Mouse (Mus musculus): ENCODE data around the gene Scnn1b.

Scnn1b gene

DNA sequence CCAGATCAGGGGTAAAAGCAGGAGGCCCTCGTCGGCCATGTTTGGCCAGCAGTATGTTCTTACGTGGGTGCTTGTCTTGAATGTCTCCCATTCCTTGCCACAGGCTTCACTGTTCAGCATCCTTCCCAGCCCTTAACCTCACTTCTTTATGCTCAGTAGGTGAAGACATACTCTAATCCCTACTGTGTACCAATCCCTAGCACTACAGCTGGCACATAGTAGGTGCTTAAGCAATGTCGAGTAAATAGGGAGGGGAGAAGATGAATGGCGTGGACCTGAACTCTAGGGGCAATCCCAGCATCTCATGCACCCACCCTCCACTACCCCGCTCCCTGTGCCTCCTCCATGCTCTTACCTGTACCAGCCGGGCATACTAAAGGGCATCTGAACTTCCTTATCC, 59.5 kb downstream of the Scnn1b start:
- no peak for DNase-seq

DNA sequence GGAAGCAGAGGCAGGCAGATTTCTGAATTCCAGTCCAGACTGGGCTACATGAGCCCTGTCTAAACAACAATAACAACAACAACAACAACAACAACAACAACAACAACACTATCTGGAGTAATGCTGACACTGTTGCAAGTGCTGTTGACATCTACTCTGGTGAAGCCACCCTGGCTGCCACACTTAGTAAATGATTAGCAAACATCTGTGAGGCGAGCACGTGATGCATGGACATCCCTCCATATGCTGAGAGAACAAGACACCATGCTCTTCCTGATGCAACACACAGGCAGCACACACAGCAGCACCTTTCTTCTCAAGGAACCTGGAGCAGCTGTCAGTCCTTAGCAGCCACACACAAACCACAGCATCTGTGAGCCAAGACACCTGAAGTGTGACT, 63.0 kb downstream of the Scnn1b start:
- no peak for DNase-seq

DNA sequence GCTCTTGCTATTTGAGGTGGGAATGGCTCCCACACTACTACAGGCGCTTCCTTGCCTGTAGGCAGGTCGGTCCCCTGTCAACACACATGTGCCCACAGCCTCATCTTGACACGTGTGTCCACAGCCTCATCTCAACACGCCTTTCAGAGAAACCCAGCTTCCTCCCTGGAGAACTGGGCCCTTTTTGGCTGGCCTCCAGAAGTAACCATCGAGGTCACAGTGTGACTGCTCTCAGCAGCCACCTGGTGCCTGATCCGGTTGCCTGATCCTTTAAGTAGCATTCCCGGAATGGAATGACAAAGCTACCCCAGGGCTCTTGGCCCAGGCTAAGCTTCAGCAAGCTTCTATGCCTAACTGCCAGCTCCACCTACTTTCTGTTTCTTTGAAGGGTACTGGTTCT, 66.4 kb downstream of the Scnn1b start:
- DNase-seq = peak; percentile 68 to 71

DNA sequence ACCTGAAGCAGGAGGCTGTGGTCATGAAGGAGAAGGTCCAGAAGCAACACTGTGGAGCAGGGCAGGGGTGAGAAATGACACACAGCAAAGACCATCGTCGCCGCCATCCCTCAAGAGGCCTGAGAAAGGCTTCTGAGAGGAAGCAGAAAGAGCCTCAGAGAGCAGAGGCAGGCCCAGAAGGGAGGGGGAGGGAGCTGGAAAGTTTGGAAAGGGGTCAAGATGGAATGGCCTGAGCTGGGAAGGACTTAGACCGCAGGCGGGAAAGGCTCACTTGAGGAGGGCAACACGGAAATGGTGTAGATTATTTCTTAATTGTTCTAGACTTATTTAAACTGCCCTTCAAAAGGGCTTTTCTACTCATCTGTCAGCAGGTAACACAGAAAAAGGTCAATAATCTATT, 68.8 kb downstream of the Scnn1b start:
- DNase-seq = no peak

DNA sequence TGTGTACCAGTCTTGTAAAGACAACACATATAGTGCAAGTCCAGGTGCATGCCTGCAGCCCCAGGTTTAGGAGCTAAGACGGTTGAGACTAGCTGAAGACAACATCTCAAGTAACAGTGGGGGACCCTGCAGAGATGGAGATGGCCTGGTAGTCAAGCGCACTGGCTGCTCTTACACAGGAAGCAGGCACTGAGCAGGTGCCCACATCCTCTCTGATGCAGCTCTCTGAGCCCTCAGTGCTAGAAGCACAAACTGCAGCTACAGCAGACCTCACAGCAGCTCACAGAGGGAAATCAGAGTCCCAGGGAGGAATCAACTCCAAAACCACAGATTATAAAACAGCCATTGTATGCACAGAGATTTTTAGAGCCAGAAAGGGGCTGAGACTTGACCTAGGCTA, 69.5 kb downstream of the Scnn1b start:
- no peak for DNase-seq

DNA sequence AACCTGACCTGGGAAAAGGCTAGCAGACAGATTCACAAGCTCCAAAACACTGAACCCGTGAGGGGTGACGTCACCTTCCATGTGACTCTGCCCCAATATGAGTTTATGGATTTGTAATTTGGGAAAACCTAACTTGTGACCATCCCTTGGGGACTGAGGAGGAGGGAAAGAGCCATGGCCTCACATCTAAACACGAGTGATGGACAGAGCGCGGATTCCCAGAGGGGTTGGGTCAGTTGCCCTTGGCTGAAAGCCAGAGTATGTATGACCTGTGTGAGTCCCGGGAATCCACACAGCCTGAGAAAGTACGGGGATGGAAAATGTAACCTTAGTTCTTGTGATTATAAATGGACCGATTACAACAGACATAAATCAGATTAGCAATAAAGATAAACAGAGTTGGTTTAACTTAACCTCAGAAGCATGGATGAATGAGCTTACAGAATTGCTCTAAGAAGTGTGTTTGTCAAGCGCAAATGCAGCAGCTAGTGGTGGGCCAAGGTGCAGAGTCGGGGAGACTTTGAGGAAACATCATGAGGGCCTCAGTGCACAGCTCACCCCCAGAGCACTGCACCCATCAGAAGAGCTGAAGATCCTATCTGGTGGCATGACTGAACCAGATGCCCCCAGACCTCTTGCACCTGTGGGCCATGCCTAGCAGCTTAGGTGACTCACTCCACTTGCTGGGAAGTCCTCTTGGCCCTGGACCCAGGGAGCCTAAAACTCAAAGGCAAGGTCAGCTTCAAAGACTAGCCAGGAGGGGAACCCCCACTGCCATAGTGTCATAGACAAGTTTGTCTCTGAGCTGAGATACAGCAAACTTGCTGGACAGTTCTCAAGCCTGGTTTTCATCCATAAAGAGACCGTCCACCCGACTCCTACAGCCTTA, 71.3 kb downstream of the Scnn1b start:
- DNase-seq = no peak

DNA sequence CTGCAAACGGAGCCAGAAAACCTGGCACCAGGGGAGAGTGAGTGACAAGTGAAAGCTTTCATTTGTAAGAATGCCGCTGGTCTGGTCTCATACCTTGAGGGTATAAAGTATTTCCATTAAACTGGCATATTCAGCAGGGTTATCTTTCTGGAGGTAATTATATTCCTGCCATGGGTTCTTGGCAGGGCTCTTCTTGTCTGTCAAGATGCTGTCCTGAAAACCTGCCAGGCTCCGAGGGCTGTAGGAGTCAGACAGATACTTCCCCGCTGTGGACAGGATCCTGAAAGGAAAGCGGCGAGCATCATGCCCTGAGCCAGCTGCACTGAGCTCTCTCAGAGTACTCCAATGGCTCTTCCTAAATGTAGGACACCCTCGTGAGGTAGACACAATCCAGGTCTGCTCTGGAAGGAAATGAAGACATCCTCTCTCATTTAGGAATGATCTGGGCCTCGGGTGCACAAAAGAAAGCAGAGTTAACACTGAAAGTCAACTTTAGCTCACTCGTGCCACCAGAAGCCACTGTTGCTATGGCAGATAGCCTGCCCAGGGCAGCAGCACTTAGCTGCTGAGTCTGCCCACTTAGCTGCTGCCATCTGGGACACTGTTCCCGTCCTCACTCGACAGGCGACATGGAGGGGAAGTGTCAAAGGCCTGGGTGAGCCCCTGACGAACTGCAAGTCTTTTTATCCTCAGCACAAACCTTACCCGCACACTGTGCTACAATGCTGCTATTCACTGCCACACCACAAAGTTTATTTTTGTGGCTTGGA, 72.2 kb downstream of the Scnn1b start:
- peak; percentile 92 for DNase-seq

DNA sequence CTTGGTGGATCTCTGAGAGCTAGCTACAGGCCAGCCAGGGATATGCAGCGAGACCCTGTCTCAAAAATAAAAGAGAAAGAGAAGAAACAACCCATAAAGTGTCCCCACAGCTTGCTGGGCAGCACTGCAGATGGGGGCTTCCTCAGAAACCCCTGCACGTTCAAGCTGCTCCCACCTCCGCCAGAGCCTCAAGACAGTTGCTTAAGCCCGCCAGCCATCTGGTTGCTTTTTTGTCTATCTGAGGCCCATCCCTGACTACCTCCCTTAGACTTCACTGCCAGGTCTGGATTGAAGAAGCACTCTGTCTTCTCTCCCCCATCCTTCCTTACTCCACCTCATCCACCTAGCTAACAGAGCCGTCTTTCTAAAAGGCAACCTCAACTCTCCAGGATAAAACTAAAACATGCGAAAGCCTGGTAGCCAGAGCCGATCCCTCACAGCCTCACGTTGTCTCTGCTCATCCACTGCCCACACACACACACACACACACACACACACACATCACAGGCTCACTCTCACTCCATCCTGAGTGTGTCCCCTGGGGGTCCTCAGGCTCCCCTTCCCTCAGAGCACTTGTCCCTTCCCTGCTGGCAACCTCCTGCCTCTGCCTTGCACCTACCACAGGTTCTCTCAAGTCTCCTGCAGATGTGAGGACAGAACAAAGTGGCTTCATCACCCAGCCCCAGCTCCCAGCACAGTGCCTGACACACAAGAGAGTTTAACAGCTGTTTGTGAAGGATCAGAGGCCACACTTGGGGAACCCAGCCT, 73.5 kb downstream of the Scnn1b start:
- DNase-seq = peak in 1 of 2 experiments; percentile 40

DNA sequence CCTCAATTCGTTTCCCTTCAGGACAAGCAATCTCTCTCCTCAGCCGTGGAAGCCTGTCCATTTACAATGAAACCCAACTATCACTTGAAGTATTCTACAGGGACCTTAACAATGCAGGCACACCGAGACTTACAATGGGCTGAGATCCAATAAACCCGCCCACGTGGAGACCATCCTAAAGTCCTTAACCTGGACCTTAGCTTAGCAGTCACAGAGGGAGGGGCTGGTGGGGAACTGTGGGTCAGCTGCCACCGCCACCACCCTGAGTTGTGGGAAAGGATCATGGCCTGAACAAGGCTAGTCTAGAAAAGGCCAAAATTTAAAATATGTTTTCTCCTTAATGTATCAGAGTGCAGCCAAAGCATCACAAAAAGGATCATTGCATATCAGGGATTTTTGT, 74.4 kb downstream of the Scnn1b start:
- peak in 1 of 2 experiments; percentile 33 for DNase-seq

DNA sequence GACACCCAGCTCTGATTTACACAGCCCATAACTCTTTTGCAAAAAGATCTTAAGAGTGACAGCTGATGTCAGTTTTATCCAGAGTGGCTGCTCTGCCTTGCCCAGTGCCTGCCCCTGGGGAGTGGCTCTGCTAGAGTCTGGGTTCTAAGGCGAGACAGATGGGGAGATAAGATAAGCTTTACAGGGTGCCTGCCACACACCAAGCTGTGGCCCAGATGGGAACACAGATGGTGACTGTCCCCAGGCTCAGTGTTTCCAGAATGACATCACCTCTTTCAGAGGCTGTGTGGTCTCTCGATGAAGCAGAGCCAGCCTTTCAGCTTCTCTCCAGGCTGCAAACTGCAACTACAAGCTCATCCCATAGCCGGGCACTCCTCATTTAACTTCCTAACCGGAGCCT, 74.9 kb downstream of the Scnn1b start:
- peak; percentile 78 to 86 for DNase-seq

DNA sequence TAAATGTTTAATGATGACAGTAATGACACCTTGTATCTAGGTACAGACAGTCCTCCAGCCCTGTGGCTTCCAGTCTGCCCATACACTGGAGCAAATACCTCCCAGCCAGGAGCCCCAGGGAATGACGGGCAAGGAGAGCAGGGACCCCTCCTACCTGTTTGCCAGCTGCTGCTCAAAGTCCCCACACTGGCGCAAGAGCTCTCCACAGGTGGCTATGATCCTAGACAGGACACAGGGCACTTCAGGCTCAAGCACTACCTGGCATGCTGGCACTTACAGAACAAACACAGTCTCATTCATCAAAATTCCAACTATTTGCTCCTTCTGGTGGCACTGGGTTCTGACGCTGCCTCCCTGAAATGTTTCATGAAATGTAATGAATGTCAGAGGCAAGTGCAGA, 76.2 kb downstream of the Scnn1b start:
- no peak for DNase-seq

DNA sequence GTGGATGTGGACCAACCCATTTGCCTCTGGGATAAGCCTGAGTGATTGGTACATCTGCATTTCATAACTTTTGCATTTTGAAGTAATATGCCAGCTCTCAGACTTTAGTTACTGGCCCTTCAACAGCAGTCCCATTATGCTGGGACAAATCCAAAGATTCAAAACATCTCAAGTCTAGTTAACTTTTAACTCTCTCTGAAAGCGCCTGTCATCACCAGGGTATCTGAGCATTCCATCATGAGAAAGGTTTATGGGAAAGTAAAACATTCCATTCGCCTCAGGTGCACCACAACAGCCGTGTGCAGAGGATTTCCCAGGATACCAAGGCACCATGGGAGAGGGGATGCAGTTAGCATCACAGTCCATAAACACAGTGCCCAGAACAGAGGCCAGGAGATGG, 76.8 kb downstream of the Scnn1b start:
- DNase-seq = no peak

DNA sequence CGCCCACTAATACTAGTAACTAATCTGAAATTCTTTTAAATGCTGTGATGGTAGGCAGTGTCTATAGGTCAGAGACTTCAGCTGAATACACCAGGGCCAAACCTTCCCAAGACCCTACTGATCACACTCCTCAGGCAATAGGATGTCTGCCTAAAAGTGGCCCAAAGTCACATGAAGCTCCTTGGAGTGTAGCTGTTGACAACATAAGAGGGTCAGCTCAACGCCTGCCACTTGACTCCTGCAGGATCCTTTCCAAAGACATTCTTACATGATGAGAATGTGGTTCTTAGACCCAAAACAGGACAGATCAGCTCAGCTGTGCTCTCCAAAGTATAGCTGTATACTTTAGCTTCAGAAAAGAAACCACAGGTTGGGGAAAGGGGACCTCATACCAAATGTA, 77.5 kb downstream of the Scnn1b start:
- DNase-seq = no peak

DNA sequence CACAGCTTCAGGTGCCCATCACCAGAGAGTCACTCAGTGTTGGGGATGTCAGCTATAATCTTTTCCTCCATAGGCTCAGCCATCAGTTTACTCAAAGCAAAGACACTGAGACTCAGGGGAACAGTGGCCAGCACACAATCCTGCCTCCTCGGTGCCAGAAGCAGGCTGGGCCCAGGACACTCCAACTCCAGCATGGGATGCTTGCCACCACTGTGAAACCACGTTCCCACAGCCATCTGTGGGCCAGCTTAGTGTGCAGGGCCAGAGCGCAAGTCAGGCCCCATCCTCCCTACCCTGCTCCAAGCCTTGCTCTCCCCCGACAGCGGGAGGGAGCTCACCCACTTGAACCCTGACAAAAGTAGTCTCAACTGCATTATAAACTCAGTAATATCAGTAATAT, 81.4 kb downstream of the Scnn1b start:
- peak; percentile 58 to 62 for DNase-seq

DNA sequence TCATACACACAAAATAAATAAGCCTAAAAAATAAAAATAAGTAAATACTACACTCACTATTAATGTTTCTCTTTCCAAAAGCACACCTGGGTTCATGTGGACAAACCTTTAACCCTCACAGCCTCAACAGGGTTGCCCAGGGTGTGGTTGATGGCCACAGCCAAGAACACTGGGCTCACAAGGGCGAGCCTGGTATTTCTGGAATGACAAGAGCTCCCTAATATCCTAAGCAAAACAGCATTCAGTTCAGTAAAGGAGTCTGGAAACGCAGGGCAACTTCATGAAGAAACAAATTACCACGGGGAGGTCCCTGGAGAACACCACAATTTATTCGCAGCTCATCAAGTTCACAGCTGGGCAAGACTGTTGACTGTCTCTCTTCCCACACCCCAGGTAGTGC, 82.7 kb downstream of the Scnn1b start:
- no peak for DNase-seq

DNA sequence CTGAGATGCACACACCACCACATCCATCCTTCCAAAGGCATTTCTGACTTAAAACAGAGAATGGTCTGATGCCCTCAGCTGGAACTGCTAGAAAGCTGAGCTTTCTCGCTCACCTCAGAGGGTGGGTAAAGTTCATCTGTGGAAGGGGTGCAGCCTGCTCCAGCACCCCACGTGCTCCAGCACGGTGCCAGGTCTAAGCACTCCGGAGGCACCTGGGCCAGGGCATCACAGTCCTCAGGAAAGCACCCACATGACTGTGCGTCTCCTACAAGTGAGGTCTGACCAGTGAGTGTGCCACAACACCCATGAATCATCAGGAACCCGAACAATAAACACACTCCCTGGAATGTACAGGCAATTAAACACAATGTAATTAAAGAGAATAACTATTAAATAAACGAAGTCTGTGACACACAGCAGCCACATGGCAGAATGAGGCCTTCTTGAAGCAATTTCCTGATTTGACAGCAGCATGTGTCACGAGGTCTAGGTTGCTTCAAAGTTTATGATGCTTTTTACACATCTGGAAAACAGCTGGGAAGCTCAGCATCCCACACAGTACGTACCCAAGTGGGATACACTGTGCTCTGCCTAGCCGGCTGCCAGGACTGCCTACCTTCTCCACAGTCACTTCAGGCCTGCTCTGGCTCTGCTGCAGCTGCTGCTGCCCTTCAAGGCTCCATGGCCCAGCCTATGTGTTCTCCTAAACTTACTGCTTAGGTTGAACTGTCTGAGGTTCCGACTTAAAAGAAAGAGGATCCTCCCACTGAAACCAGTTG, 90.2 kb downstream of the Scnn1b start:
- DNase-seq = no peak

DNA sequence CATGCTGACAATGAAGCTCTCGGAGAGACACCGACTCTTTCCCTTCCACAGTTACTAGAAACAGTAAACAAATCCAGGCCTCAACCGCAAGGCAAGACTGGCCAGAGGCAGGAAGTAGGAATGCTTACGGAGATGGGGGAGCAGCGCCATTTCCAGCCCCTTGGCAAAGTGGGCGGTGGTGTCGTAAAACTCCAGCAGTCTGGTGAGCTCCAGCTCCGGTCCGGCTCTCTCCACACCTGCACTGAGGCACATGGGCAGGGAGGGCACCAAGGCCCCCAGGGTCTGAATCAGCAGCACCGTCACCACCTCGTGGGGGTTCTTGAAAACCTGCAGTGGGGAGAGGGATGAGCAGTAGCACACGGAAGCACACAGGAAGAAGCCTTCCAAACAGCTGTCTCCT, 91.0 kb downstream of the Scnn1b start:
- no peak for DNase-seq

DNA sequence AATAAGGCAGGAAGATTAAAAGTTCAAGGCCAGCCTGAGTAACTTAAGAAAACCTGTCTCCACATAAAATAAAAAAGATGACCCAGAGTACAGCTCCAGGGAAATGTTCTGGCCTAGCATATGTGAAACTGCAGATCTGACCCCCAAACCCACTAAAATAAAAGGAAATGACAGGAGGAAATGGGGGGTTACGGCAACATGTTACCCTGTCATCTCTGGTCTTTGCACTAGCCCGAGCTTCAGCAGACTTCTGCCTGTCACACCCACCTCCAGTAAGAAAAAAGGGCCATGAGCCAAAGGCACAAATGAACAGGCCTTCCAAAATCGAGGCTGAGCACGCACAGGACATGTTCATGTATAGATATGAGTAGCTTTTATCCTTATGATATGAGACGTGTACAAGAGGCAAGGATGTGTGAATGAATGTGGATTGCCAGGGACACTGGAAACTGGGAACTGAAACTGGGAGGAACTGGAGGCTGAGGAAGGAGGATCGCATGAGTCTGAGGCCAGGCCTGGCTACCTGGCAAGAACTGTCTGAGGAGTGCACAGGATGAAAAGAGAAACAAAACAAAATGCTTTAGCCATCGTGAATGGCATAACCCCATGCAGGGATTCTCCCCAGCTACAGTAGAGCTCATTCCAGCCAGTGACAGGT, 97.2 kb downstream of the Scnn1b start:
- no peak for DNase-seq

DNA sequence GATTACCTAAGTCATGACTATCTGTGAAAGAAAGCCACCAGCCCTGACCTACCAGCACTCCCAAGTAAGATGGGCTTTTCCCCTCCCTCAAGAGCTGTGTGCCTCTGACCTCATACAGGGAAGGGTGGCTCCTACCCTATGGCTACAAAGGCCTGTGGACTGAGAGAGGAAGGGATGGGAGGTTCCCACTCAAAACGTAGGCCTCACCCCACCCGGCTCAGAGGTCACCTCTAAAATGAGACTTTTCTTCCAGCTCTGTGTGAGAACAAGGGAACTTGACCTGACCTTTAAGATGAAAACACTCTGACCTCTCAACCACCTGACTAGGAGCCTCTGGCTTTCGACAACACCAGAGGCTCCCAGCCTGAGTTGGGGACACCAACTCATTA, 97.7 kb downstream of the Scnn1b start:
- DNase-seq = no peak

DNA sequence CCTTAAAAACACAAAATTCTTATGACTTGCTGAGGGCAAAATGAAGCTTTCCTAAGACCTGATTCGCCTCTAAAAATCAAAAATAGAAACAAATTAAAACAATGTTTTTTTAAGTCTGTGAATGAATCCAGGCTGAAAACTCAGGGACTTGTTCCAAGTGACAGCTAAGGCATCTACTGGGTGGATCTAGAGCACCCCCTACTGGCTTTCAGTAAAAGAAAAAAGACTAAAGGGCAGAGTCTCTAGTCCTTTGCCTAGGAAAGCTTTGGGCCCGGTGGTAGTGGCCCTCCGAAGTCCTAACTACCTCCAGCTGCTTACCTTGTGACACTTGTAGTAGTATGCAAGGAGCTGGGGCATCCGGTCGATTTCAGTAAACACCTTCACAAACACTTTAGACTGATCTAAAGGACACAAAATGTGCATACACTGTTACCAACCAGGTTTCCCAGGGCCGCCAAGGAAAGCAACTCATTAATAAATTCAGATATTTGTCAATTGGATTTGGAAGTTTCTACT, 99.1 kb downstream of the Scnn1b start:
- DNase-seq = peak; percentile 80 to 85

DNA sequence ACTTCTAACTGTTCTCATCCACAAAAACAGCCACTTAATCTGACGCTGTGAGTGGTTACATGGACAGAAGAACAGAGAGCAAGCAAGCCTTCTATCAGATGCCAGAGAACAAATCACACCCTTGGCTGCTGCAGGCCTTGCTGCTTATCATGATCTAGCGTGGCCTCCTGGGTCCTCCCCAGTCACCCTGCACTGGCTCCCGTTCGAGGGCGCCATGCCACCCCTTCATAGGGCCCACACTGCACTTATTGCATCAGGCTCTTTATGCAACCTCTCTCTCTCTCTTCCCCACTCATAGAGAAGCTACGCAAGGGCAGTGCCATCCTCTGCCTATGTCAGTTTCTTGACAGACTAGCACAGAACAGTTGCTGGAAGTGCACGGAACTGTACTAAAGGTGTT, 101.3 kb downstream of the Scnn1b start:
- no peak for DNase-seq
